Mouse (Mus musculus): ENCODE data around the gene Mknk2.
A peak's percentile ranks its signal among the peaks of the same experiment; 100 is the strongest.
"Not testable (repeated sequence)": the region's sequence is repeated elsewhere in the genome, so short reads cannot be mapped to it uniquely, and the experiment has no call there.

Gene Mknk2

GRCm38 (mm10) chr10:80649910-80650309, 28.0 kb downstream of the Mknk2 start:
- not testable (repeated sequence) for DNase-seq (ENCODE audit: low read depth)

GRCm38 (mm10) chr10:80646936-80647335, 31.0 kb downstream of the Mknk2 start:
- DNase-seq (ENCODE audit: low read depth) = no peak

GRCm38 (mm10) chr10:80635345-80635744, 42.6 kb downstream of the Mknk2 start:
- DNase-seq (ENCODE audit: low read depth) = no peak

- no peak for DNase-seq (ENCODE audit: low read depth)
Observed at GRCm38 (mm10) chr10:80628925-80629324, 49.0 kb downstream of the Mknk2 start.

GRCm38 (mm10) chr10:80627685-80628084, 50.2 kb downstream of the Mknk2 start:
- no peak for DNase-seq (ENCODE audit: low read depth)

- no peak for DNase-seq (ENCODE audit: low read depth)
Observed at GRCm38 (mm10) chr10:80625764-80626163, 52.1 kb downstream of the Mknk2 start.

GRCm38 (mm10) chr10:80623457-80624191, 54.3 kb downstream of the Mknk2 start:
- DNase-seq (ENCODE audit: low read depth) = peak; percentile 80

GRCm38 (mm10) chr10:80622661-80623456, 55.1 kb downstream of the Mknk2 start, which contains the start of gene Csnk1g2:
Gene Csnk1g2 (plus strand): TSS chr10:80622838.
- DNase-seq (ENCODE audit: low read depth) = peak; percentile 46

GRCm38 (mm10) chr10:80621940-80622660, 55.8 kb downstream of the Mknk2 start:
- DNase-seq (ENCODE audit: low read depth) = peak; percentile 100

GRCm38 (mm10) chr10:80621690-80621939, 56.3 kb downstream of the Mknk2 start:
- DNase-seq (ENCODE audit: low read depth) = no peak

GRCm38 (mm10) chr10:80620796-80621689, 56.9 kb downstream of the Mknk2 start:
- no peak for DNase-seq (ENCODE audit: low read depth)

GRCm38 (mm10) chr10:80620365-80620764, 57.5 kb downstream of the Mknk2 start:
- DNase-seq (ENCODE audit: low read depth) = no peak

- no peak for DNase-seq (ENCODE audit: low read depth)
Observed at GRCm38 (mm10) chr10:80619465-80620244, 58.3 kb downstream of the Mknk2 start.

GRCm38 (mm10) chr10:80618181-80618580, 59.7 kb downstream of the Mknk2 start:
- peak; percentile 82 for DNase-seq (ENCODE audit: low read depth)

Measured in 416B (cell line).